Mouse (Mus musculus): ENCODE measurements around the gene Lrrc8e. TPM values are rescaled to one million over a fixed set of nuclear protein-coding genes. Genes with fewer than 3 reads are reported as not detected.

Gene Lrrc8e
- polyA plus RNA-seq, 1 experiment, result 1.4 TPM

DNA sequence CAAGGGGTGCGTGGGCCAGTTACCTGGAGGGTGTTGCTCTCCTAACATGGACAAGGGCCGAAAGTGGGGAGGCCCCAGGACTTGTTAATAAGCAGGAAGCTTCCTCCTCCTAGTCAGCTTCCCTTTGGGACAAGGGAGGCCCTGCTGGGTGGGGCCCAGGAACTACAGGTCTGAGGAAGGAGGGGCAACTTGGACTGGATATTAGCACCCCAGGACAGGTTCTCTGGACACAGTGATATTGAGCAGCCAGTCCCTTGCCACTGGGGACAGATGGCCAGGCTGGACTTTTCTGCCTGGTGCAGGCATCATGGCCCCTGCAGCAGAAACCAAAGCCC, 19.6 kb upstream of the Lrrc8e start:
- H3K9me3 ChIP-seq (replicated peaks; ENCODE audit: control insufficient read depth, insufficient read depth, low read length, poor library complexity, severe bottlenecking), result no peaks in the 10 kb centered on the region
- H3K4me3 ChIP-seq (ENCODE audit: low read depth, low read length), result 0 out of 2 replicates have a peak overlapping the region, but pooled peaks have one; percentile 3
- no peak overlapping the region for H3K27ac ChIP-seq (ENCODE audit: insufficient read depth, low read length)
- no peaks in the 10 kb centered on the region; the same call in 1 of the 2 replicates for H3K27me3 ChIP-seq (ENCODE audit: control insufficient read depth, insufficient read depth, low read length, poor library complexity, severe bottlenecking)
- peaks cover 2% of the 10 kb centered on the region for H3K4me1 ChIP-seq (ENCODE audit: control insufficient read depth, insufficient read depth, low read length)
- TF ChIP-seq POLR2A (IDR thresholded peaks at IDR 0.05; ENCODE audit: insufficient read depth, low read length), result no peak
- H3K9ac ChIP-seq (ENCODE audit: low read depth, poor library complexity, severe bottlenecking), result peak overlapping the region; percentile 47; the same call in 1 of the 2 replicates
- no peaks in the 10 kb centered on the region for H3K36me3 ChIP-seq (ENCODE audit: control insufficient read depth, insufficient read depth, low read length, poor library complexity, severe bottlenecking)

DNA sequence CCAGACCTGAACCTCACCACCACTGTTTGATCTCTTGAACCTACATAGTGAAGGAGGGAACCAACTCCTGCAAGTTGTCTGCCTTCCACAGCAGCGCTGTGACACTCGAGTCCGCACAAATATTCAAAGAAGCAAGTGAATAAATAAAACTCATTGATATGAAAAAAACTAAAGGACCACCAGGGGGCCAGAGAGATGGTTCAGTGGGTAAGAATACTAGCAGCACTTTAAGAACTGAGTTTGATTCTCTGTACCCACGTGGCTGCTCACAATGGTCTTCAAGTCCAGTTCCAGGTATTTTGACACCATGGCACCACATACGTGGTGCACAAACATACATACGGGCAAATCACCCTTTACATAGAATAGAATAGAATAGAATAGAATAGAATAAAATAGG, 15.5 kb upstream of the Lrrc8e start:
- Histone ChIP-seq H3K4me3 (ENCODE audit: low read depth, low read length) (no peak overlapping the region), H3K27me3 (ENCODE audit: control insufficient read depth, insufficient read depth, low read length, poor library complexity, severe bottlenecking) (no peaks in the 10 kb centered on the region; the same call in 1 of the 2 replicates), H3K36me3 (ENCODE audit: control insufficient read depth, insufficient read depth, low read length, poor library complexity, severe bottlenecking) (no peaks in the 10 kb centered on the region), H3K27ac (ENCODE audit: insufficient read depth, low read length) (no peak overlapping the region), H3K9ac (ENCODE audit: low read depth, poor library complexity, severe bottlenecking) (no peak overlapping the region), H3K4me1 (ENCODE audit: control insufficient read depth, insufficient read depth, low read length) (peaks cover 4% of the 10 kb centered on the region), H3K9me3 (replicated peaks; ENCODE audit: control insufficient read depth, insufficient read depth, low read length, poor library complexity, severe bottlenecking) (no peaks in the 10 kb centered on the region)
- no peak for TF ChIP-seq POLR2A (IDR thresholded peaks at IDR 0.05; ENCODE audit: insufficient read depth, low read length)
- no peak for TF ChIP-seq CTCF (IDR thresholded peaks at IDR 0.05; ENCODE audit: low read depth, low read length)
- TF ChIP-seq EP300 (IDR thresholded peaks at IDR 0.05; ENCODE audit: insufficient read depth, low read depth, low read length), result no peak

DNA sequence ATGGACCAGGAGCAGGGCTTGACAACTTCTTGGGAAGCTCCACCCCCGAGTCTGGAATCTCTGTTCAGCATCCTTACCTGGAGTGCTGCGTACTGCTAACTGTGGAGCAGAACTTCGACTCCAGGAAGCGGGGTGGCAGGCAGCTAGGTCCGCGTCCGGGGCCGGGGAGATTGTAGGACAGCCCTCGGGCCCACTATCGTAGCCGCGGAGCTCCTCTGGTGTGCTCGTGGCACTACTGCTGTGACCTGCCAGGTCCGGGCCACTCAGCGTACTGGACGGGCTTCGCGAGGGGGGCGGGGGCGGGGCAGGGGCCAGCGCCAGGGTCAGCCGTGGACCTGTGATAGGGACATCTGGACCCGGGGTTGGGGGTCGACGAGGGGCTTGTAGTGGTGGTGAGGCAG, 13.8 kb upstream of the Lrrc8e start:
- Histone ChIP-seq H3K9me3 (replicated peaks; ENCODE audit: control insufficient read depth, insufficient read depth, low read length, poor library complexity, severe bottlenecking) (no peaks in the 10 kb centered on the region), H3K4me3 (ENCODE audit: low read depth, low read length) (peak overlapping the region; percentile 23), H3K27me3 (ENCODE audit: control insufficient read depth, insufficient read depth, low read length, poor library complexity, severe bottlenecking) (no peaks in the 10 kb centered on the region; the same call in 1 of the 2 replicates), H3K36me3 (ENCODE audit: control insufficient read depth, insufficient read depth, low read length, poor library complexity, severe bottlenecking) (no peaks in the 10 kb centered on the region), H3K4me1 (ENCODE audit: control insufficient read depth, insufficient read depth, low read length) (peaks cover 4% of the 10 kb centered on the region), H3K9ac (ENCODE audit: low read depth, poor library complexity, severe bottlenecking) (no peak overlapping the region), H3K27ac (ENCODE audit: insufficient read depth, low read length) (no peak overlapping the region)
- TF ChIP-seq POLR2A (IDR thresholded peaks at IDR 0.05; ENCODE audit: insufficient read depth, low read length) (no peak), CTCF (IDR thresholded peaks at IDR 0.05; ENCODE audit: low read depth, low read length) (no peak), EP300 (IDR thresholded peaks at IDR 0.05; ENCODE audit: insufficient read depth, low read depth, low read length) (no peak)

DNA sequence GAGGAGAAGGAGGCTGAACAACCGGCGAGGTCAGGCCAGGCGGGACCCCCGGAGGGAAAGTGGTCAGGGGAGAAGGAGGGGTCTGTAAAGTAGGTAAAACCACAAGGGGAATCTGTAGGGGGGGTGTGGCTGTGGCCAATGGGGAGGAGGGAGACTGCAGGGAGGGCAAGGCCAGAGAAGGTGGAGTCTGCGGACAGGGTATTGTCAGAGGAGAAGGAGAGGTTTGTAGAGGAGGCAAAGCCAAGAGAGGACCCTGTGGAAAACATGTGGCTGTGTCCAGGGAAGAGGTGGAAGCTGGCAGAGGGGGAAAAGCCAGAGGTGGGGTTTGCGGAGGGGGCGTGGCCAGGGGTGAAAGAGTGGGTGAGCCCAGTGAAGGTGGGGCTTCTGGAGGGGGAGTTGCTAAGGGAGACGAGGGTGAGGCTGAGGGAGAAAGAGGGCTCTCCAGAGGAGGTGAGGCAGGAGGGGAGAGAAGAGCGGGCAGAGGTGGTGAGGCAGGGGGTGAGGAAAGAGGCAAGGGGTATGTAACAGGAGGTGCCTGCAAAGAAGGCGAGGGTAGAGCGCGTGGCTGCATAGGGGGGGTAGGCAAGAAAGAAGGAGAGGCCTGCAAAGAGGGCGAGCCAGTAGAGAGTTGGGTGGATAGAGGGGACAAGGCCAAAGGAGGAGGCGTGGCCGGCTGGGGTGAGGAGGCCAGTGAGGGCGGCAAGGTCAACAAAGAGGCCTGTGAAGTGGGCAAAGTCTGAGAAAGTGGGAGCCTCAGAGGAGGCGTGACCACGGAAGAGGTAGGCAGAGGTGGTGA, 13.2 kb upstream of the Lrrc8e start:
- Histone ChIP-seq H3K9me3 (replicated peaks; ENCODE audit: control insufficient read depth, insufficient read depth, low read length, poor library complexity, severe bottlenecking) (no peaks in the 10 kb centered on the region), H3K4me1 (ENCODE audit: control insufficient read depth, insufficient read depth, low read length) (peaks cover 4% of the 10 kb centered on the region), H3K36me3 (ENCODE audit: control insufficient read depth, insufficient read depth, low read length, poor library complexity, severe bottlenecking) (no peaks in the 10 kb centered on the region), H3K27ac (ENCODE audit: insufficient read depth, low read length) (no peak overlapping the region), H3K9ac (ENCODE audit: low read depth, poor library complexity, severe bottlenecking) (0 out of 2 replicates have a peak overlapping the region, but pooled peaks have one; percentile 7), H3K27me3 (ENCODE audit: control insufficient read depth, insufficient read depth, low read length, poor library complexity, severe bottlenecking) (no peaks in the 10 kb centered on the region; the same call in 1 of the 2 replicates), H3K4me3 (ENCODE audit: low read depth, low read length) (peak overlapping the region; percentile 26)
- no peak for TF ChIP-seq CTCF (IDR thresholded peaks at IDR 0.05; ENCODE audit: low read depth, low read length)
- no peak for TF ChIP-seq POLR2A (IDR thresholded peaks at IDR 0.05; ENCODE audit: insufficient read depth, low read length)
- no peak for TF ChIP-seq EP300 (IDR thresholded peaks at IDR 0.05; ENCODE audit: insufficient read depth, low read depth, low read length)

DNA sequence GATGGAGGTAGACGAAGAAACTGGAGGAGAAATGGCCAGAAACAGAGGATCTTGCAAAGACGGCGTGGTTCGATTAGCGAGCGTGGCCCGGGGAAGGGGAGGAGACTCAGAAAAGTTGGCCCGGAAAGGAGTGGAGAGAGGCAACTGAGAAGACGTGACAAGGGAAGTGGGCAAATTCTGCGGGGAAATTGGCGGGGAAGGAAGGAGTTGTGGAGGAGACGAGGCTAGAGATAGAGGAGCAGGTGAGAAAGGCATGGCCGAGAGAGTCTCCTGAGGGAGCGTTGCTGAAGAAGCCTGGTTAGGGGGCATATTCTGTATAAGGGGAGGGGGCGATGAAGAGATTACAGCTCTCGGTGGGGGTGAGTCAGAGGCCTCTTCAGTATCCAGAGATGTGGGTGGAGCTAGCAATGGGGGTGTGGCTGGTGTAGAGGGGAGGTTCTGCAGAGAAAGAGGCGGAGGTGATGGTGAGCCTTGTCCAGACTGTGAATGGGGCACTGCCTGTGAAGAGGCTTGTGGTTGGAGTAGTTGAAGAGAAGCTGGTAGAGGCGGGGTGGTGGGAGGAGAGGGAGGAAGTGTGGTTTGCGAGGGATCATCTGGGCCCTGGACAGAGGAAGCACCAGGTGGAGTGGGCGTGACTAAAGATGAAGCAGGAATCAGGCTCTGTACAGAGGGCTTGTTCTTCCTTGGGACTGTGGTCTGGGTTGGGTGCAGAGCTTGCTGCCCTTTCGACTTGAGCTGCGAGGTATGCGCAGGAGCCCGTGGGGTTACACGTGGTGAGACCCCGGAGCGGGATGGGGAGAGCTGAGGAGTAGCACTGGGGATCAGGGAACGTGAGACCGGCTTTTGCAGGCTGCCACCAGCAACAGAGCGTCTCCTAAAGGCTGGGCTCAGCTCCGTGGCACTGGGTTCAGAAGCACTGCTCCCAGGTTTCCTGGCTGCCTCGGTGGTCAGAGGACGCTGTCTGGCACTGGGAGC, 12.3 kb upstream of the Lrrc8e start:
- H3K36me3 ChIP-seq (ENCODE audit: control insufficient read depth, insufficient read depth, low read length, poor library complexity, severe bottlenecking), result no peaks in the 10 kb centered on the region
- no peak overlapping the region for H3K27ac ChIP-seq (ENCODE audit: insufficient read depth, low read length)
- no peaks in the 10 kb centered on the region; the same call in 1 of the 2 replicates for H3K27me3 ChIP-seq (ENCODE audit: control insufficient read depth, insufficient read depth, low read length, poor library complexity, severe bottlenecking)
- H3K9me3 ChIP-seq (replicated peaks; ENCODE audit: control insufficient read depth, insufficient read depth, low read length, poor library complexity, severe bottlenecking), result no peaks in the 10 kb centered on the region
- H3K9ac ChIP-seq (ENCODE audit: low read depth, poor library complexity, severe bottlenecking), result 0 out of 2 replicates have a peak overlapping the region, but pooled peaks have one; percentile 7
- H3K4me3 ChIP-seq (ENCODE audit: low read depth, low read length), result peak overlapping the region; percentile 26
- no peak for TF ChIP-seq POLR2A (IDR thresholded peaks at IDR 0.05; ENCODE audit: insufficient read depth, low read length)
- TF ChIP-seq CTCF (IDR thresholded peaks at IDR 0.05; ENCODE audit: low read depth, low read length), result no peak
- no peak for TF ChIP-seq EP300 (IDR thresholded peaks at IDR 0.05; ENCODE audit: insufficient read depth, low read depth, low read length)
- H3K4me1 ChIP-seq (ENCODE audit: control insufficient read depth, insufficient read depth, low read length), result peaks cover 4% of the 10 kb centered on the region
